Mouse (Mus musculus): ENCODE data around the gene Asl.
A peak's percentile ranks its signal among the peaks of the same experiment; 100 is the strongest.
"Not testable (repeated sequence)": the region's sequence is repeated elsewhere in the genome, so short reads cannot be mapped to it uniquely, and the experiment has no call there.

Gene Asl

GRCm38 (mm10) chr5:130044201-130044695 is 15.2 kb upstream of the Asl start:
- peak; percentile 97 for DNase-seq

- DNase-seq = peak; percentile 84
These were observed 14.7 kb upstream of the Asl start for GRCm38 (mm10) chr5:130043741-130044140.

GRCm38 (mm10) chr5:130041262-130041661 is 12.2 kb upstream of the Asl start:
- no peak for DNase-seq

- peak; percentile 83 for DNase-seq
These were observed 11.8 kb upstream of the Asl start for GRCm38 (mm10) chr5:130040797-130041196.

GRCm38 (mm10) chr5:130037752-130038455 is 8.9 kb upstream of the Asl start:
- peak; percentile 98 for DNase-seq

GRCm38 (mm10) chr5:130036300-130036699 is 7.3 kb upstream of the Asl start:
- DNase-seq = not testable (repeated sequence)

GRCm38 (mm10) chr5:130033869-130034268 is 4.8 kb upstream of the Asl start:
- DNase-seq = no peak

- no peak for DNase-seq
These were observed 2.7 kb upstream of the Asl start for GRCm38 (mm10) chr5:130031410-130032390.

GRCm38 (mm10) chr5:130027696-130028095 is 1.4 kb downstream of the Asl start:
- no peak for DNase-seq

- DNase-seq = no peak
These were observed 1.9 kb downstream of the Asl start for GRCm38 (mm10) chr5:130027134-130027533.

GRCm38 (mm10) chr5:130023767-130024539 is 5.1 kb downstream of the Asl start:
- peak; percentile 99 for DNase-seq

GRCm38 (mm10) chr5:130023067-130023766 is 5.8 kb downstream of the Asl start:
- no peak for DNase-seq

- DNase-seq = no peak
These were observed 6.7 kb downstream of the Asl start for GRCm38 (mm10) chr5:130022366-130022765.

- no peak for DNase-seq
These were observed 7.6 kb downstream of the Asl start for GRCm38 (mm10) chr5:130021361-130021966.

- no peak for DNase-seq
These were observed 9.6 kb downstream of the Asl start for GRCm38 (mm10) chr5:130019461-130019860.

- DNase-seq = no peak
These were observed 13.9 kb downstream of the Asl start for GRCm38 (mm10) chr5:130015104-130015503.

- DNase-seq = no peak
These were observed 18.1 kb downstream of the Asl start for GRCm38 (mm10) chr5:130010961-130011360.

- DNase-seq = no peak
These were observed 19.3 kb downstream of the Asl start for GRCm38 (mm10) chr5:130009784-130010183.

- DNase-seq = no peak
These were observed 20.9 kb downstream of the Asl start for GRCm38 (mm10) chr5:130008034-130008590.

- DNase-seq = no peak
These were observed 21.7 kb downstream of the Asl start for GRCm38 (mm10) chr5:130007344-130007743.

- DNase-seq = no peak
These were observed 25.8 kb downstream of the Asl start for GRCm38 (mm10) chr5:130003229-130003628.
